Mouse (Mus musculus) erythroblast, embryonic 14.5 days (primary cell): ENCODE data around the gene Itpk1.

Experiments
- GATA1 ChIP-seq: IDR thresholded peaks from 2 replicates; pipeline ENCODE4 v1.6.1; 2012; ENCODE audit warnings: low read length, inconsistent platforms, mixed read lengths
- TAL1 ChIP-seq: IDR thresholded peaks from 3 replicates; pipeline ENCODE4 v1.6.1; 2012; ENCODE audit warnings: low read length, inconsistent platforms, mixed read lengths

DNA sequence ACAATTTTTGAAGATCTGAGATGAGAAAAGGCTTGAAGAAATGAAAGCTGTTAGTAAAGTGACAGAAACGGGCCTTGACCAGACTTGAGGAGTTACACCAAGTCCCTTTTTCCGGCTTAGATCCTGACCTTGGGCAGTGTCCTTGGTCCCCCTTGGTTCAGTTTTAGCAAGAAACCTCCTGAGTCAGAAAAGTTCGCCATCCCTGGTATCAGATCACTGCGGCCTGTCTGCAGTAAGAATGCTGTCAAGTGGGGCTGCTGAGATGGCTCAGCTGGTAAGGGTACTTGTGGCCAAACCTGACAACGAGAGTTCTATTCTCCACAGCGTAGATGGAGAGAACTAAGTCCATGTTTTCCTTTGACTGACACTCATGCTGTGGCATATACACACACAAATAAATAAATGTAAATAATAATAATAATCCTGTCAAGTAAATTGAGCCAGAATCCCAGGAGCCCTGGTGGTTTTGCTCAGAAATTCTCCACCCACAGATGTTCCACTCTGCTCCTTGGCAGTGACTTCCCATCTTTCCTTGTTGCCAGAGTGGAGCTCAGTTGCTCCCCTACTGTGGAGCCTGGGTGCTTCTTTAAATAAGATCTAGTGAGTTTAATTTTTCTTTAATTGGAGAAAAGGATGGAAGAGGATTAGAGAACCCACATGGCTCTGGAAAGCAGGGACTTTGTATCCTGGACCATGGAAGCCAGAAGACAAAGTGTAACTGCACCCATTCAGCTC is 1.3 kb upstream of the Itpk1 start:
- TF ChIP-seq GATA1 = no peak
- TF ChIP-seq TAL1 = no peak
